30 mouse cellular contexts compared by ENCODE assay signal in genomic region chr17:16092952-16093351, GRCm38 (mm10).
"Had no signal": no experiment of that assay in that cellular context is flagged by ENCODE, and none has a peak within 500 bp of the region (broad histone marks: within the 10 kb centered on the region; RNA-seq: fewer than 3 reads in every experiment).

No protein-coding gene starts in this region.

- H3K27me3 ChIP-seq: limb, embryonic 12.5 days; limb, embryonic 15.5 days; liver, embryonic 12.5 days; liver, embryonic 13.5 days; liver, embryonic 15.5 days; lung, embryonic 15.5 days; megakaryocyte, embryonic 14.5 days; midbrain, embryonic 12.5 days; midbrain, embryonic 15.5 days; neural tube, embryonic 12.5 days had no signal

- H3K9ac ChIP-seq: limb, embryonic 12.5 days; limb, embryonic 13.5 days; limb, embryonic 15.5 days; liver, embryonic 12.5 days; liver, embryonic 13.5 days; liver, embryonic 14.5 days; liver, embryonic 15.5 days; liver, postnatal 0 days; lung, embryonic 14.5 days; lung, embryonic 15.5 days; midbrain, embryonic 12.5 days; midbrain, embryonic 15.5 days; neural tube, embryonic 12.5 days had no signal

- DNase-seq: left cerebral cortex, postnatal 4 days; liver, embryonic 13.5 days; liver, postnatal 0 days; lung, adult 18-20 months; lung, adult 2 months; lung, embryonic 14.5 days; lung, postnatal 10 days; lung, postnatal 14 days; lung, postnatal 36 days; lung, postnatal 4 days; midbrain, embryonic 14.5 days had no signal

- H3K4me3 ChIP-seq: left cerebral cortex, adult 2 months; limb, embryonic 10.5 days; limb, embryonic 12.5 days; limb, embryonic 13.5 days; limb, embryonic 15.5 days; liver, embryonic 12.5 days; liver, embryonic 13.5 days; liver, embryonic 15.5 days; lung, embryonic 15.5 days; megakaryocyte, embryonic 14.5 days; midbrain, embryonic 10.5 days; midbrain, embryonic 12.5 days; midbrain, embryonic 15.5 days; myocyte; neural tube, embryonic 12.5 days had no signal

- H3K27ac ChIP-seq: left cerebral cortex, adult 2 months; limb, embryonic 10.5 days; limb, embryonic 12.5 days; limb, embryonic 13.5 days; limb, embryonic 15.5 days; liver, embryonic 12.5 days; liver, embryonic 13.5 days; liver, embryonic 14.5 days; liver, embryonic 15.5 days; lung, embryonic 15.5 days; macrophage; midbrain, embryonic 10.5 days; midbrain, embryonic 12.5 days; midbrain, embryonic 15.5 days; neural tube, embryonic 12.5 days had no signal

- H3K4me2 ChIP-seq: limb, embryonic 12.5 days; limb, embryonic 13.5 days; limb, embryonic 15.5 days; liver, embryonic 11.5 days; liver, embryonic 12.5 days; liver, embryonic 13.5 days; liver, embryonic 15.5 days; lung, embryonic 14.5 days; lung, embryonic 15.5 days; midbrain, embryonic 12.5 days; midbrain, embryonic 15.5 days; neural tube, embryonic 12.5 days had no signal

- H3K9me3 ChIP-seq: limb, embryonic 10.5 days; limb, embryonic 12.5 days; limb, embryonic 13.5 days; limb, embryonic 15.5 days; liver, embryonic 12.5 days; liver, embryonic 13.5 days; liver, embryonic 15.5 days; lung, embryonic 15.5 days; midbrain, embryonic 10.5 days; midbrain, embryonic 12.5 days; midbrain, embryonic 15.5 days; neural tube, embryonic 12.5 days had no signal

- H3K4me1 ChIP-seq: limb, embryonic 10.5 days; limb, embryonic 12.5 days; limb, embryonic 13.5 days; limb, embryonic 15.5 days; liver, embryonic 12.5 days; liver, embryonic 13.5 days; liver, embryonic 15.5 days; lung, embryonic 15.5 days; megakaryocyte, embryonic 14.5 days; neural tube, embryonic 12.5 days had no signal

- H3K36me3 ChIP-seq: limb, embryonic 10.5 days; limb, embryonic 12.5 days; limb, embryonic 13.5 days; limb, embryonic 15.5 days; liver, embryonic 12.5 days; liver, embryonic 13.5 days; liver, embryonic 15.5 days; lung, embryonic 15.5 days; midbrain, embryonic 10.5 days; midbrain, embryonic 12.5 days; midbrain, embryonic 15.5 days; neural tube, embryonic 12.5 days had no signal

- ATAC-seq: liver, embryonic 12.5 days; liver, postnatal 0 days; lung, postnatal 0 days; midbrain, embryonic 15.5 days; midbrain, embryonic 16.5 days had no signal
